10 mouse cellular contexts compared by ENCODE assay signal in genomic region chr13:98633641-98634484, GRCm38 (mm10). TPM values are rescaled to one million over a fixed set of nuclear protein-coding genes. Genes with fewer than 3 reads are reported as not detected.
DNase-seq lines count a peak whose midpoint lies in the region; ATAC-seq and TF ChIP-seq lines count a peak whose summit lies in the region.
"Had no signal": no experiment of that assay in that cellular context is flagged by ENCODE, and none has a peak within 500 bp of the region (broad histone marks: within the 10 kb centered on the region; RNA-seq: fewer than 3 reads in every experiment).

No protein-coding gene starts in this region.

- H3K27me3 ChIP-seq in lung, postnatal 0 days (replicated peaks; ENCODE audit: insufficient read depth, low read length), result no peaks in the 10 kb centered on the region

- in situ Hi-C loops in ES-E14 (cut with MboI; ENCODE audit: low sequenced_read_pairs in 2 of 2, unreplicated experiment in 2 of 2), result no loop called here

- H3K4me1 ChIP-seq in ES-E14 (ENCODE audit: control insufficient read depth in 2 of 2, insufficient read depth in 2 of 2, low read length in 2 of 2, poor library complexity in 1 of 2), result peaks cover 0 to 3% of the 10 kb centered on the region in 2 experiments; a peak in 1 of 4 replicates
- H3K4me1 ChIP-seq in lung, postnatal 0 days (ENCODE audit: insufficient read depth, low read depth, low read length), result no peaks in the 10 kb centered on the region
- H3K4me1 ChIP-seq: stomach, embryonic 15.5 days had no signal

- no peaks in the 10 kb centered on the region for H3K36me3 ChIP-seq in ES-E14 (ENCODE audit: control insufficient read depth, insufficient read depth, low read length, poor library complexity, severe bottlenecking)
- no peaks in the 10 kb centered on the region for H3K36me3 ChIP-seq in lung, postnatal 0 days (ENCODE audit: insufficient read depth, low read length)
- H3K36me3 ChIP-seq: stomach, embryonic 15.5 days had no signal

- no peak overlapping the region for H3K4me2 ChIP-seq in lung, postnatal 0 days (replicated peaks; ENCODE audit: low read depth, low read length)
- H3K4me2 ChIP-seq: stomach, embryonic 15.5 days had no signal

- TF ChIP-seq EP300 in lung, postnatal 0 days (IDR thresholded peaks at IDR 0.05), result no peak

- peak; percentile 67 for TF ChIP-seq CTCF in lung, postnatal 0 days (IDR thresholded peaks at IDR 0.05)

- ATAC-seq in lung, postnatal 0 days, result no peak

- DNase-seq in left cerebral cortex, adult 18-20 months (ENCODE audit: low spot score in 2 of 2), result peak; percentile 10 to 36
- no peak for DNase-seq in left cerebral cortex, adult 8-10 months (ENCODE audit: low spot score in 2 of 2)
- DNase-seq in ES-E14 (ENCODE audit: low read depth, low spot score), result peak; percentile 29
- peak; percentile 1 for DNase-seq in c-Kit-positive CD71-positive TER-119-positive erythroid progenitor cells, embryonic 14.5 days (ENCODE audit: low spot score)
- DNase-seq in lung, postnatal 0 days (ENCODE audit: low spot score), result peak; percentile 36
- no peak for DNase-seq in thymus, postnatal 10 days (ENCODE audit: low spot score in 2 of 2)
- no peak for DNase-seq in urinary bladder, postnatal 25 days (ENCODE audit: low spot score)
- DNase-seq: gastrocnemius, postnatal 36 days had no signal

- WGBS in lung, postnatal 0 days, result 35% methylated on average over 6 of the region's 6 CpGs

- no peak overlapping the region for H3K27ac ChIP-seq in ES-E14 (ENCODE audit: insufficient read depth, low read depth, low read length, poor library complexity, severe bottlenecking)
- no peak overlapping the region for H3K27ac ChIP-seq in lung, postnatal 0 days (ENCODE audit: low read length)
- H3K27ac ChIP-seq: stomach, embryonic 15.5 days had no signal

- no peak overlapping the region for H3K4me3 ChIP-seq in ES-E14 (ENCODE audit: insufficient read depth in 1 of 2, low read depth in 1 of 2, low read length in 2 of 2, poor library complexity in 1 of 2, severe bottlenecking in 1 of 2)
- H3K4me3 ChIP-seq in lung, postnatal 0 days (ENCODE audit: low read depth, low read length), result no peak overlapping the region
- H3K4me3 ChIP-seq: stomach, embryonic 15.5 days had no signal

- H3K9ac ChIP-seq in ES-E14 (ENCODE audit: insufficient read depth, low read depth, low read length, poor library complexity, severe bottlenecking), result no peak overlapping the region
- H3K9ac ChIP-seq in lung, postnatal 0 days (replicated peaks; ENCODE audit: low read depth), result no peak overlapping the region
- H3K9ac ChIP-seq: stomach, embryonic 15.5 days had no signal

- H3K9me3 ChIP-seq in ES-E14 (ENCODE audit: control insufficient read depth, insufficient read depth, low read depth, low read length), result no peaks in the 10 kb centered on the region
- H3K9me3 ChIP-seq in lung, postnatal 0 days (ENCODE audit: low read length), result no peaks in the 10 kb centered on the region
- H3K9me3 ChIP-seq: stomach, embryonic 15.5 days had no signal

TF ChIP-seq in ES-E14, 5 proteins besides CTCF, POLR2A, EP300 and RAD21:
- TF ChIP-seq ZC3H11A (IDR thresholded peaks at IDR 0.05; ENCODE audit: borderline replicate concordance, low read depth, low read length) (no peak), CHD2 (IDR thresholded peaks at IDR 0.05; ENCODE audit: low read depth, low read length) (no peak), HCFC1 (IDR thresholded peaks at IDR 0.05; ENCODE audit: borderline replicate concordance, insufficient read depth, low read length) (no peak), MAFK (IDR thresholded peaks at IDR 0.05; ENCODE audit: insufficient read depth, low read depth, low read length) (no peak), ZNF384 (IDR thresholded peaks at IDR 0.05; ENCODE audit: low read depth, low read length) (no peak)

RNA-seq across cellular contexts. Expression of gene Tmem174, which starts 3.3 kb away (rescaled TPM):
- under 1 TPM in 1 of 2 experiments, not detected in 1; 0.14 TPM for total RNA-seq in left cerebral cortex, adult 18-20 months (2021)
- total RNA-seq in left cerebral cortex, adult 8-10 months (2022), result under 1 TPM in 3 of 4 experiments, not detected in 1; 0.15 to 0.39 (median 0.21) TPM
- not detected in 2 replicates for total RNA-seq in ES-E14 (2012; rRNA removed)
- 0.05 TPM in 1 of 2 replicates, not detected in the other for polyA plus RNA-seq in lung, postnatal 0 days (2015; fragmentation: Nextera tagmentation; extraction: Ambion mirVana)
- total RNA-seq: gastrocnemius, postnatal 36 days; layer of hippocampus, postnatal 14 days had no signal
- polyA plus RNA-seq: stomach, embryonic 15.5 days had no signal

Comparison
In these comparisons a context has a peak if more than half of its experiments do, and no peak if none do; other contexts are left out.
1. DNase-seq: peak in left cerebral cortex, adult 18-20 months (2 of 2), ES-E14 (single experiment), c-Kit-positive CD71-positive TER-119-positive erythroid progenitor cells, embryonic 14.5 days (single experiment) and lung, postnatal 0 days (single experiment); none in left cerebral cortex, adult 8-10 months (0 of 2), thymus, postnatal 10 days (0 of 2) and urinary bladder, postnatal 25 days (single experiment).